7 mouse cellular contexts compared by ENCODE assay signal in genomic region chr5:109602585-109602984, GRCm38 (mm10). TPM values are rescaled to one million over a fixed set of nuclear protein-coding genes. Genes with fewer than 3 reads are reported as not detected.
DNase-seq lines count a peak whose midpoint lies in the region; ATAC-seq and TF ChIP-seq lines count a peak whose summit lies in the region.

No protein-coding gene starts in this region.

- H3K27me3 ChIP-seq in ES-Bruce4 (ENCODE audit: control insufficient read depth, insufficient read depth, low read length, poor library complexity, severe bottlenecking): no peaks in the 10 kb centered on the region
- no peaks in the 10 kb centered on the region for H3K27me3 ChIP-seq in kidney, embryonic 16.5 days (ENCODE audit: insufficient read depth, low read length)

- 47% methylated on average over 1 of the region's 1 CpGs for WGBS in kidney, embryonic 16.5 days

- H3K27ac ChIP-seq in ES-Bruce4 (ENCODE audit: insufficient read depth, low read length): no peak overlapping the region
- no peak overlapping the region for H3K27ac ChIP-seq in kidney, embryonic 16.5 days (ENCODE audit: low read length)

- no peak for TF ChIP-seq EP300 in ES-Bruce4 (IDR thresholded peaks at IDR 0.05; ENCODE audit: insufficient read depth, low read depth, low read length)

- peak; percentile 7 for DNase-seq in layer of hippocampus, adult 11-12 months (ENCODE audit: low spot score)
- DNase-seq in layer of hippocampus, adult 9-10 months (ENCODE audit: low spot score): no peak
- DNase-seq in retina, postnatal 1 day: peak; percentile 76
- DNase-seq in ovary, adult 18-20 months (ENCODE audit: low spot score): no peak

- H3K36me3 ChIP-seq in ES-Bruce4 (ENCODE audit: control insufficient read depth, insufficient read depth, low read length, poor library complexity, severe bottlenecking): no peaks in the 10 kb centered on the region
- no peaks in the 10 kb centered on the region for H3K36me3 ChIP-seq in kidney, embryonic 16.5 days (ENCODE audit: insufficient read depth, low read length)

- H3K4me1 ChIP-seq in ES-Bruce4 (ENCODE audit: control insufficient read depth, insufficient read depth, low read length): no peaks in the 10 kb centered on the region
- no peaks in the 10 kb centered on the region for H3K4me1 ChIP-seq in kidney, embryonic 16.5 days (ENCODE audit: insufficient read depth, low read length)

- H3K9me3 ChIP-seq in ES-Bruce4 (replicated peaks; ENCODE audit: control insufficient read depth, insufficient read depth, low read length, poor library complexity, severe bottlenecking): no peaks in the 10 kb centered on the region
- no peaks in the 10 kb centered on the region for H3K9me3 ChIP-seq in kidney, embryonic 16.5 days (ENCODE audit: low read length)

- H3K4me2 ChIP-seq in kidney, embryonic 16.5 days (replicated peaks; ENCODE audit: low read depth, low read length): no peak overlapping the region

- no peak overlapping the region for H3K4me3 ChIP-seq in ES-Bruce4 (ENCODE audit: low read depth, low read length)
- no peak overlapping the region for H3K4me3 ChIP-seq in kidney, embryonic 16.5 days (ENCODE audit: low read length)

- H3K9ac ChIP-seq in ES-Bruce4 (ENCODE audit: low read depth, poor library complexity, severe bottlenecking): no peak overlapping the region
- no peak overlapping the region for H3K9ac ChIP-seq in kidney, embryonic 16.5 days (replicated peaks; ENCODE audit: low read length)

- TF ChIP-seq CTCF in ES-Bruce4 (IDR thresholded peaks at IDR 0.05; ENCODE audit: low read depth, low read length): peak; percentile 23

- no peak for TF ChIP-seq POLR2A in ES-Bruce4 (IDR thresholded peaks at IDR 0.05; ENCODE audit: insufficient read depth, low read length)

- peak; percentile 78 for ATAC-seq in activated CD4-positive, CD25-positive, alpha-beta regulatory T cell, adult 4 months
- peak; percentile 54; the same call in 1 of the 2 replicates for ATAC-seq in kidney, embryonic 16.5 days (ENCODE audit: low FRiP score, low TSS enrichment)

RNA-seq across cellular contexts. Expression of gene Crlf2, which starts 43.8 kb away (rescaled TPM):
- 9.4 and 15.6 TPM in 2 replicates for polyA plus RNA-seq in ES-Bruce4 (2011; ENCODE audit: insufficient read depth, insufficient read length, low read depth, missing spikeins)
- polyA plus RNA-seq in activated CD4-positive, CD25-positive, alpha-beta regulatory T cell, adult 4 months (2017; shearing (Covaris generic)): 1 to 10 TPM; 7.7 to 9.8 TPM
- polyA plus RNA-seq in kidney, embryonic 16.5 days (2015; fragmentation: Nextera tagmentation; extraction: Ambion mirVana): 11.9 and 14.5 TPM in 2 replicates

Comparison
In these comparisons a context has a peak if more than half of its experiments do, and no peak if none do; other contexts are left out.
1. DNase-seq: peak in layer of hippocampus, adult 11-12 months (single experiment) and retina, postnatal 1 day (single experiment); none in layer of hippocampus, adult 9-10 months (single experiment) and ovary, adult 18-20 months (single experiment).